Mouse (Mus musculus) macrophage (primary cell): ENCODE results near the gene Tbxa2r. TPM values are rescaled to one million over a fixed set of nuclear protein-coding genes. Genes with fewer than 3 reads are reported as not detected.

ENCODE experiments used
- H3K27ac ChIP-seq: fragments of 350-480 bp; formaldehyde crosslinking; 2 replicates; pipeline ENCODE4 v1.9.0; 2021
- H3K36me3 ChIP-seq: fragments of 350-480 bp; formaldehyde crosslinking; 2 replicates; pipeline ENCODE4 v1.9.0; 2021; ENCODE audit errors: inconsistent target
- H3K4me3 ChIP-seq: fragments of 350-480 bp; formaldehyde crosslinking; 2 replicates; pipeline ENCODE4 v1.9.0; 2021; ENCODE audit errors: inconsistent target
- H3K79me2 ChIP-seq: fragments of 350-480 bp; formaldehyde crosslinking; 2 replicates; pipeline ENCODE4 v1.9.0; 2021; ENCODE audit errors: inconsistent target
- WGBS: methylation state at CpG from one replicate; pipeline ENCODE4 v1.1.7; 2026; ENCODE audit warnings: inconsistent platforms; ENCODE audit not compliant: missing documents; 5-methylcytosine and 5-hydroxymethylcytosine counted together
- polyA plus RNA-seq: library from polyadenylated mRNA; stranded (reverse); fragments of 250-400 nt; gene quantifications from 3 replicates; pipeline ENCODE4 v1.2.4, GENCODE M21; 2018; ENCODE audit warnings: inconsistent platforms

The Tbxa2r gene
- polyA plus RNA-seq, 1 experiment from 2014 or later, result not detected

DNA sequence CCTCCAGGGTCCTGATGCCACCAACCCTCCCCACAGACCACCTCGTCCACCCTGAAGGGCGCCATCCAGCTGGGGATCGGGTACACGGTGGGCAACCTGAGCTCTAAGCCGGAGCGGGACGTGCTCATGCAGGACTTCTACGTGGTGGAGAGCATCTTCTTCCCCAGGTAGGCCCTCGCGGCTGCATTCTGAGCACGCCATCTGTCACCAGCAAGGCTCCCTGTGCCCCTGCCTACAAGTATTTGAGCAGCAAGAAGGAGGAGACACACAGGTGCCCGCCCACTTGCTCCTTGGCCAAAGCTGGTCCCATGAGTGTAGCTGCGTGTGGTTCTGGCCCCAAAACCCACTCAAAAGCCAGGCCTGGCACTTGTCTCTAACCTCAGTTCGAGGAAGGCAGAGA is 22.9 kb upstream of the Tbxa2r start:
- WGBS, result 95% methylated on average over 12 of the region's 14 CpGs
- H3K36me3 ChIP-seq, result peaks cover 56% of the 10 kb centered on the region

GRCm38 (mm10) chr10:81306173-81306668 is 22.3 kb upstream of the Tbxa2r start:
- Histone ChIP-seq H3K4me3 (no peak overlapping the region), H3K36me3 (peaks cover 61% of the 10 kb centered on the region), H3K79me2 (peaks cover 60% of the 10 kb centered on the region), H3K27ac (no peak overlapping the region)
- 93% methylated on average over 11 of the region's 12 CpGs for WGBS

More for the DNA sequence above, 22.9 kb upstream of the Tbxa2r start:
- Histone ChIP-seq H3K27ac (no peak overlapping the region), H3K79me2 (peaks cover 66% of the 10 kb centered on the region), H3K4me3 (no peak overlapping the region)

DNA sequence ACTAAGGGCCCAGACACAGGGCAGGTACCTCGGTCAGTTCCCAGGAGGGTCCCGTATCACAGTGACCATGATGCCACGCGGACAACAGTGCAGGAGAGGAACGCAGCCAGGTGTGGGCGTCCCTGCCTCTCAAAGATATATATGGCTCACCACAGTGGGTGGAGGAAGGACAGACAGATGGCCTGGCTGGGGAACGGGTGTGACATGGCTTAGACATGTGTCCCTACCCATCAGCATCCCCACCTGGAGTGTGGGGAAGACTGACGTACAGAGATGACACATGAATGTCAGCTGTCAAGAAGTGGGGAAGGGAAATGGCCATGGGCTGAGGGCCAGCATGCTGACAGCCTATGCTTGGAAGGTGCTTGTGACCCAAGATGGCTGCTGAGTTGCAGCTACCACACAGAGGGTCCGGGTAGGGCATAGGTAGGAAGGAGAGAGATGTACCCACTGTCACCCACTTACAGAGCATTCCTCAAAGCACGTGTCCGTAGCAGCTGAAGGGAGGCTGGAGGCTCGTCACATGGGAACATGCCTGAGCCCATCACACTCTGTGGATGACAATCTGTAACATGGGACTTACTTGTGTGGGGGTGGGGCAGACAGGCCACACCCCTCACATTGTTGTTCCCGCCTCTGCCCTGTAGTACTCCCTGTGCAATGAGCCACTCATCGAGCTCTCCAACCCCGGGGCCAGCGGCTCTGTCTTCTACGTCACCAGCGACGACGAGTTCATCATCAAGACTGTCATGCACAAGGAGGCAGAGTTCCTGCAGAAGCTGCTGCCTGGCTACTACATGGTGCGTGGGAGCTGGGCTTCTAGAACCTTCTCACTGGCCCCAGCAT is 21.5 kb upstream of the Tbxa2r start:
- peaks cover 52% of the 10 kb centered on the region for H3K79me2 ChIP-seq
- WGBS, result 94% methylated on average over 21 of the region's 21 CpGs

GRCm38 (mm10) chr10:81309571-81309970 is 19.0 kb upstream of the Tbxa2r start:
- H3K4me3 ChIP-seq, result no peak overlapping the region
- 79% methylated on average over 5 of the region's 5 CpGs for WGBS
- peaks cover 93% of the 10 kb centered on the region for H3K36me3 ChIP-seq
- no peak overlapping the region for H3K27ac ChIP-seq
- peaks cover 26% of the 10 kb centered on the region for H3K79me2 ChIP-seq

More for the DNA sequence above, 21.5 kb upstream of the Tbxa2r start:
- Histone ChIP-seq H3K36me3 (peaks cover 70% of the 10 kb centered on the region), H3K4me3 (no peak overlapping the region), H3K27ac (no peak overlapping the region)

DNA sequence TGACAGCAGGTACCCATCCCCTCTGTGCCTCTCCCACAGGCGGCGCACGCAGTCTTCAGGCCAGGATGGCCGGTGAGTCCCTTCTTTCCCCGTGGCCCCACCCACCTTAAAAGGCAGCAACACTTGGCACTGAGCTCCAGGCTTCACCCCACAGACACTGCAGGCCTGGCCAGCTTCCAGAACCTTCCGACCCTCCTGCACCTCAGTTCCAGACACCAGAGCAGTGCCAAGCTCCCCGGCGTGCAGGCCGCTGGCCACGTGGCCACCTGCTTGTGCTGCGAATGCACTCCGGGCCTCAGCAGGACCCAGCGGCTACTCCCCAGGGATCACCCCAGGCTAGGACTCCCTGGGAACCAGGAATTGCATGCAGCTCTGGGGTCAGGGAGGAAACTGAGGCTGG is 14.9 kb upstream of the Tbxa2r start:
- H3K36me3 ChIP-seq, result peaks cover 84% of the 10 kb centered on the region
- WGBS, result 97% methylated on average over 13 of the region's 13 CpGs
- no peaks in the 10 kb centered on the region; the same call in 1 of the 2 replicates for H3K79me2 ChIP-seq
- no peak overlapping the region for H3K4me3 ChIP-seq
- no peak overlapping the region for H3K27ac ChIP-seq

- WGBS, result 81% methylated on average over 7 of the region's 7 CpGs
These were observed 14.3 kb upstream of the Tbxa2r start for GRCm38 (mm10) chr10:81314201-81314600.

DNA sequence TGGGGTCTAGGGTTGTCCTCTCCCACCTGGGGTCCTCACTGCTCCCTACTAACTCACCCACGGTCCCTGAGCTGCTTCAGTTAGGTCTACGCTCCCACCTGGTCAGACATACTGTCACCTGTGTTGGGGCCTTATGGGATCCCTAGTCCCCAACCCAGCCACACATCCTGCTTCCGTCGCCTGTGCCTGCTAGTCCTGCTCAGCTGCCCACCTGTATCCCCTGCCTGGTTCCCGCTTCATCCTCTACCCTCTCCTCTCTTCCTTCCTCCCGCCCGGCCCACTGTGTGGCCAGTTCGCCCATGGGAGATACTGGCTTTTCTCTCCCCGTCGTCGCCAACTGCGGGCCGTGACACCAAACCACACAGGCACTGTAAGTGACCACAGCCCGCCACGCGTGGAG is 12.9 kb upstream of the Tbxa2r start:
- Histone ChIP-seq H3K4me3 (no peak overlapping the region), H3K27ac (no peak overlapping the region), H3K79me2 (no peaks in the 10 kb centered on the region; the same call in 1 of the 2 replicates), H3K36me3 (peaks cover 64% of the 10 kb centered on the region)
- WGBS, result 91% methylated on average over 8 of the region's 16 CpGs

More at GRCm38 (mm10) chr10:81314201-81314600, 14.3 kb upstream of the Tbxa2r start:
- Histone ChIP-seq H3K36me3 (peaks cover 78% of the 10 kb centered on the region), H3K79me2 (no peaks in the 10 kb centered on the region; the same call in 1 of the 2 replicates), H3K4me3 (no peak overlapping the region), H3K27ac (no peak overlapping the region)

DNA sequence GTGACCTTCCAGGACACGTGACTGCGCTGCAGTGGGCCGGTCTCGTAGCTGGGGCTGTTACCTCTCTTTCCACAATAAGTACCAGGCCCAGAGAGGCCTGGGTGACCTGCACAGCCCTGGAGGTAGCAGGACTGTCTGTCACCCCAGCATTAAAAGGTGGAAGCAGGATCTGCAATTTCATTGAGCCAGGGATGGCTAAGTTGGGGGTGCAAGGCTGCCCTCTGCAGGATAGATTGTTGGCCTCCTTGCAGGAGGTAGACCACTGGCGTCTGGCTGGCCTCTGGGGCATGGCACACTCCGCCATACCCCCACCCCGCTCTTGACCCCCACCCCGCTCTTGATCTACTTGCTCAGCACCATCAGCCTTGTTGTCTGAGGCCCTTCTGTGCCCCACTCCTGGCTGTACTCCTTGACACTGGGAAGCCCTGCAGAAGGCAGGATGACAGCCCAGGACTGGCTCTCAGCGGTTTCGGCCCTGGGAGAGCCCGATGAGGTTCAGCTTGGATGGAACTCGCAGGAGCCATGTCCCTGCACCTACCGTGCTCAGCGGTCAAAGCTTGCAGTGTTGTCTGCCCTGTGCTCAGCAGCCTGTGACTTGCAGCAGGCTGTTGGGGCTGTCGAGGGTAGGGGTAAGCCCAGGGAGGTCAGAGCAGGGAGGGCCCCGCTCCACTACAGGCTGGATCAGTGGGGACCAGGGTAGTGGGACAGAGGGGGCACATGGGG is 12.0 kb upstream of the Tbxa2r start:
- H3K36me3 ChIP-seq, result peaks cover 55% of the 10 kb centered on the region
- H3K4me3 ChIP-seq, result no peak overlapping the region
- H3K79me2 ChIP-seq, result peaks cover 2% of the 10 kb centered on the region
- WGBS, result 84% methylated on average over 14 of the region's 16 CpGs
- no peak overlapping the region for H3K27ac ChIP-seq

DNA sequence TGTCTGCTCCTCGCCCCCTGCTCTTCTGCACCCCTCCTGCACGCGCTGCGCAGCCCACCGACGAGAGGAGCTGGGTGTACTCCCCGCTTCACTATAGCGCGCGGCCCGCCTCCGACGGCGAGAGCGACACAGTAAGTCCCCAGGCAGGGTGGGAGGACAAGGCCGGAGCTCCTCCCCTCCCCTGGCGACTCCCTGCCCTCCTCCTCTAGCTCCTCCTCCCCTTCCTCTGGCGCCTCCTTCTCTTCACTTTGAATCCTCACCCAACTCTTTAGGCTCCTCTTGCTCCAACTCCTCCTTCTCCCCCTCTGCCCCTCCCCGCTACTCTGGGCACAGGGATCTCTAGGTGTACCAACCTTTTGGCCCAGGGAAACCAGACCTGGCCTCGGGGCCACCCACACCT is 11.3 kb upstream of the Tbxa2r start:
- Histone ChIP-seq H3K36me3 (peaks cover 47% of the 10 kb centered on the region; the same call in 1 of the 2 replicates), H3K4me3 (no peak overlapping the region), H3K27ac (no peak overlapping the region), H3K79me2 (peaks cover 10% of the 10 kb centered on the region)
- WGBS, result 67% methylated on average over 20 of the region's 20 CpGs

DNA sequence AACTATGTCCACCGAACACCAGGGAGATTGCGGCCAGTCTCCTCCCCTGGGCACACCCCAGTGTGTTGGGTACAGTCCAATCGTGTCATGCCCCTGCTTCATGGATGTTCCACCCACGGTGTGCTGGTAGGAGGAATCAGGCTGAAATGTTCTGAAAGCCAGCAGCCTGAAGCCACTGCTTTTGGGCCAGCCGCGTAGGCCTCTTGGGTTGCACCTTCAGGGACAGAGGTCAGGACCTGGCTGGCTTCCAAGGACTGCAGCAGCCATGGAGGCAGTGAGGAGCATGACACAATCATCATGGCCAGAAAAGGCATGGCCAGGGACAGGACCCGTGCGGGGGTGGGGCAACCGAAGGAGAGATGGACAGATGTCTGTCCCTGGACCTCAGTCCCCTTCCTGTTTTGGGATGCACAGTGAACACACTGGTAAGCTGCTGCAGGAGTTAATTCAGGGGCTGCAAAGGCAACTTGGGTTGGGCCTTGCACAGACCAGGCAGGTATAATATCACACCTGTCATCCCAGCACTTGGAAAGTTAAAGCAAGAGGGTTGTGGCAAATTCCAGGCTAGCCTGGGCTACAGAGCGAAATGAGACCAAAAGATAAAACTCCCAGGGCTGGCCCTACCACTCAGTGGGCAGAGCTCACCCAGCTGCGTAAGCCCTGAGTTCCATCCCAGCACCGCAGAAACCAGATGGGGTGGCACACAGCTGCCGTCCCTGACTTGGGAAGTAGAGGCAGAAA is 9.8 kb upstream of the Tbxa2r start:
- peaks cover 46% of the 10 kb centered on the region for H3K36me3 ChIP-seq

GRCm38 (mm10) chr10:81319330-81319699 is 9.2 kb upstream of the Tbxa2r start:
- peak overlapping the region; percentile 93 for H3K27ac ChIP-seq
- peak overlapping the region; percentile 40 for H3K4me3 ChIP-seq
- H3K79me2 ChIP-seq, result peaks cover 27% of the 10 kb centered on the region
- 34% methylated on average over 8 of the region's 8 CpGs for WGBS
- H3K36me3 ChIP-seq, result peaks cover 47% of the 10 kb centered on the region

More for the DNA sequence above, 9.8 kb upstream of the Tbxa2r start:
- peak overlapping the region; percentile 93 for H3K27ac ChIP-seq
- H3K79me2 ChIP-seq, result peaks cover 25% of the 10 kb centered on the region
- WGBS, result 86% methylated on average over 13 of the region's 13 CpGs
- no peak overlapping the region for H3K4me3 ChIP-seq

- 2% methylated on average over 32 of the region's 38 CpGs for WGBS
- peaks cover 47% of the 10 kb centered on the region for H3K36me3 ChIP-seq
- peaks cover 27% of the 10 kb centered on the region for H3K79me2 ChIP-seq
- peak overlapping the region; percentile 40 for H3K4me3 ChIP-seq
- H3K27ac ChIP-seq, result peak overlapping the region; percentile 93
These were observed 8.6 kb upstream of the Tbxa2r start for GRCm38 (mm10) chr10:81319741-81320549.

GRCm38 (mm10) chr10:81320550-81321347 is 7.8 kb upstream of the Tbxa2r start, which contains the start of gene Cactin:
TSS of gene Cactin (plus strand) at chr10:81321103.
- WGBS, result under 1% methylated on average over 57 of the region's 68 CpGs
- peaks cover 44% of the 10 kb centered on the region for H3K36me3 ChIP-seq
- peak within 1 kb of the TSS; percentile 75 for H3K4me3 ChIP-seq
- peak within 1 kb of the TSS; percentile 93 for H3K27ac ChIP-seq
- peaks cover 27% of the 10 kb centered on the region for H3K79me2 ChIP-seq
